Mouse (Mus musculus) embryo, embryonic 11 days (tissue): Measurements from ENCODE around the gene Nr3c2.

Source experiments
- DNase-seq: peaks from one replicate; pipeline ENCODE4 v3.0.0-alpha.2; 2015

Gene Nr3c2

DNA sequence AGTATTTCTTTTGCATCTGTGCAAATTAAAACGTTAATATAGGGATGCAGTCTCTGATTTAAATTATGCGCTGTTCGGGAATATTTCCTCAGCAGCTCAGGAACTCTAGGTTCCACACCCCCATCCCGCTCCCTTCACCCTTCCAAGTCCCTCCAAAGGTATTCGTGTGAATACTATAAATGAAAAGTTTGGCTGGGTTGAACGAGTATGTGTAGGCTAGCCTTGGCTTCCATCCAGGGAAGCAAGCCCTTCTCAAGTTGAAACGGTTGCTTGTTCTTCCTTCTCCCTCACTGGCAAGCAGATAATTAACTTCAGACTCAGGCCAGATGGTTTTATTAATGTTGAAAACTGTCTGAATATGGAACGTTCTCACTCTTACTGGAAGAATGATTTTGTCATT, 186.8 kb downstream of the Nr3c2 start:
- DNase-seq: no peak

DNA sequence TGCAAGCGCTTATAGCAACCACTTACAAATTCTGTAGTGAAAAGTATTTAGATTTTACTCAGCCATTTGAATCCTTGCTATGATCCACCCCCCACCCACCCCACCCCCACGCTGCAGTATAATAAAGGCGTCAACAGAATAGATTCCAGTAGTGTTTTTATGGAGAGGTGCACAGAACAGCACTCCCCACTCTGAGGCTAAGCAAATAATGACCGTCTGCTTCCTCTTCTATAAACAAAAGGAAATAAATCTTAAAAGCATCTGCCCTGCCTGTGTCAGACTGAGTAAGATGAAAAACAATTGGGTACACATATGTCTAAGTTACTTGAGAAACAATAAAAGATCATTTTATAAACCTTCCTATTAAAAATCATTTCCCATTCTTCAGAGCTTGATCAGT, 197.5 kb downstream of the Nr3c2 start:
- DNase-seq: no peak

DNA sequence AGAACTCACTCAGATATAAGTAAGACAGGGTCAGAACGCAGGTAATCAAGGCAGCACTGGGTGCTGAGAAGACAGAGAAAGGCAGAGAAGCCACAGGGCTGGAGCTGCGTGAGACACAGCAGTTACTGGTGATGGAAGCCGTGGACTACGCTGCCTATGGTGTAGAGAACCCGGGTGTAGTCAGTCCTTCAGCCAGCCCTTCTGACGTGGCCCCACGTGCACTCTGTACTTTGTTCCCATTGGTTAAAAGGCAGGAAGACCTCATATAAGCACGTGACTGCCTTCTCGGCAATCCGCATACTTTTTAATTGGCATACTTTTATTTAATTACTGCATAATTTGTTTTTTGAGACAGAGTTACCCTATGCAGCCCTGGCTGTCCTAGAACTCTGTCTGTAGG, 198.9 kb downstream of the Nr3c2 start:
- DNase-seq: no peak

DNA sequence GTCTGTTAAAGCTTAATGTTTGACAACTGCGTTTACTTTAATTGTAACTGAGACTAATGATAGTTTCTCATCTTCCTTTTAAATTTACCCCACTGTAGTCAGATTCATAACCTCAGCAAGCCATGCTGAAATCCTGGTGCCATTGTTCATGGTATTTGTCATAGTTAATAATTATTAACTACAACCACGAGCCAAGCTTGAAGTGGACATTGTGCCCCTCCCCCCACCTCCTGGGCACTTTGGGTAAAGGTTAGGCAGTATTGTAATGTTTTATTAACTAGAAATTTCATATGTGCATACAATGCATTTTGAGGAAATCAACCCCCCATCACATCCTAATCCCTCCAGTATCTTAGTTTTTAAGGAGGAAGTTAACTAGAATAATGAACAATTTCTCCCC, 201.1 kb downstream of the Nr3c2 start:
- DNase-seq: no peak

DNA sequence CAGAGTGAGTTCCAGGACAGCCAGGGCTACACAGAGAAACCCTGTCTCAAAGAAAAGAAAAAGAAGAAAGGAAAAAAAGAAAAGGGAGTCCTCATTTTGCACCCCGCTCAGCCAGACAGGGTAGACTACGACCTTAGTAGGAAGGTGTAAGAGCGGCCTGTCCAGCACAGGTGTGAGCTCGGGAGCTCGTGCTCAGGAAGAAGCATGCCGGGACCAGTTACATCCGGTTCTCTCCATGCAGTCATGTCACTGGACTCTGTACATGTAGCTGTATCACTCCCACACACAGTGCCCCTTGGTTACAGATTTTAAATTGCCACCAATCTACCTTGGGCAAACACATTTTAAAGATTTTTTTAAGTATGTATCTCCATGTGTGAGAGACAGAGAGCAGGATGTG, 203.6 kb downstream of the Nr3c2 start:
- no peak for DNase-seq

DNA sequence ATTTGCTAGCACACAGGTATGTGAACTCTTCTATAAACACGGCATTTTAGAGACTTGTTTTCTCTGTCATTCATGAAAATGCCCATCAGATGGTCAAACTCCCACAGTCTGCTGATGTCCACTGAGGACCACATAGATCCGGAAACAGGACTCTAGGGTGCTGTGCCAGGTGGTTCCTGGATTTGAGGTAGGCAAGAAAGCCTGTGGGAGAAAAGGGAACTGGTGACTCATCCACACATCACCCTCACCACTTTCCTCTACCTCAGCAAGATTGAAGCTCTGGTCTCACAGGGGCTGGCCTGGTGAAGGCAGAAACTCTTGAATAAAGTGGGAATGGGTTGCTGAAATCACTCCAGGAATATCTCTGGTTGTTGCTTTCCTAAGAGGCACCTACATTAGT, 213.5 kb downstream of the Nr3c2 start:
- no peak for DNase-seq

DNA sequence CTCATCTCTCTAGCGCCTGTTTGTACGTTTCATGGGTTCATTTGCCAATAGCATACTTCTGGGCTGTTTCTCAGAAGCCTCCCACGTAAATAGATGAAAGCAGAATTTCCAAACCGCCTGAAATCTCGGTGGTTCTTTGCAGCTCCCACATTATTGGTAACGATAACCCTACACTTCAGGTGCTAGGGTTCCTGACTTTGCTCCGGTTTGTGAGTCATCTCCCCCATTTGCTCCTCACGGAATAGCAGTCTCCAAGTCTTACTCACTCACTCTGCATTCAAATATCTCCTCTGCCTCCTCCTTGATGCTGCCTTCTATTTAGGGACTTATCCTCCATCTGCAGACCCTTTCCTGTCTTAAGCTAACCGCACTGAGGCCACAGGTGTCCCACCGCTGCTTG, 215.5 kb downstream of the Nr3c2 start:
- DNase-seq: no peak

DNA sequence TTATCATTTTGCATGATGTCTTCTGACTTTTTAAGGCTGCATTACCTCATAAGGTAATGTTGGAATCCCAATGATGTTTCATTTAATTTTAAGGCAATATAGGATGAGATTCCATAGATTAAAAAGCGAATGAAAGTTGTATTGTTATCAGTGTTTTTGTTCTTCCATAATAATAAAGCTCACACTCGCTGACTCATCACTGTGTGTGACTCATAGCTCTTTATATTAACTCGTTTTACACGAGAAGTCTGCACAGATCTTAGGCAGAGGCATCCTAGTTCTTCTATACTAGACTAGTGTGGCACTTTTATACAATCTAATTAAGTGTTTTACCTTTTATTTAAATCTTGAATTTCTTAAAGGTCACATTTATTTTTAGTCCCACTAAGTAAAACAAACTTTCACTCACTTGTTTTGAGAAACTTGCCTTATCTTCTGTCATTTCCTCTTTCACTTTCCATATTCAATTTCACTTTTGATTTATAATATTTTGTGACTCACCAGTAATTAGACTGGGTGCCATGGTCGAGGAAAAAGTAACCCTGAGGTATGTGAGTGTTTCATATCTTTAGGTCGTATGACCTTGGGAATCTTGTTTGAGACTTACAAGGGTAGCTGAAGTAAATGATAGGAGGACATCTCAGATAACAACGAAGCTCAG, 217.3 kb downstream of the Nr3c2 start:
- no peak for DNase-seq

DNA sequence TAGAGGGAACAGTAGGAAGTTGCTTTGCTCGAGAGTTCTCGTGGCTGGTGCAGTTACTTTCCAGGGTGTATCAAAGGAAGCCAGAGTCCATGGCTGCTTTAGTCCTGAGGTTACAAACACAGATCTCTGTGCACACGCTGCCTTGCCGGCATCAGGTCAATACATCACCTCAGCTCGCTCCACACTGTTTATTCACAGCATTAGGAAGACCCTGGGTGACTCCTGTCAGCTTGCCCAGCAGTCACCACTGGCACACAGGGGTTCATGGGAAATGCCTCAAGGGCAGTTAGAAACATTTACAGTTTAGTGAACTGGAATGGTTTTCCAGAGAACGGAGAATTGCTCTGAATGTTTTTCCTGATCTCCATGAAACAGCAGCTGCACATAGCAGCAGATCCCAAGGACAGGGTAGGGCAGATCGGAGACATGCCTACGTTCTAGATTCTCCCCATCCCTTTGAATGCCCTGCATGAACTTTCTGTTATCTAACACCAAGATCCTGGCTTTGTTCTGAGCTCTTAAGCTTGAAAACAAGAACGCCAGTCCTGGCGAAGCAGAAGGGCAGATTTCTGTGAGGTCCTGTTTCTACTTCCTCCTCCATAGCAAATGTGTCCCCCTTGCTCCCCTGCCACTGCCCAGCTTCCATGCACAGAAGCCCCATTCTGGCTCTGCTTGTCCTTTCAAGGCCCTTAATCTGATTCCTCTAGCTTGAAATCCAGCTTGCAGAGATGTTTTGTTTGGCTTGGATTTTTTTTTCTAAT, 221.7 kb downstream of the Nr3c2 start:
- no peak for DNase-seq

DNA sequence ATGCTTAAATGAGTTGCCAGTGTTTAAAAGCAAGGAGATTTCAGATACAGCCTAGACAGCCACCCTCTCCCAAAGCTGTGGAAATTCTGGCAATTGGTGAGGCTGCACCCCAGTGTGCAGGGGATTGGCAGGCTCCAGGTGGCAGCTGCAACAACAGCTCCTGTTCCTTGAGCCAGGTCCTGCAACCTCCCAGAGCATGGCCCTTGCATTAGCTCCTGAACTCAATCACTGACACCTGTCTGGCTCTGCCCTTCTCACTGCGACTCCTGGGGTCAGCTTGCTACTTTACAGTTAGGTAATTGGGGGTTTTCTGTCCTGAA, 222.3 kb downstream of the Nr3c2 start:
- DNase-seq: no peak

DNA sequence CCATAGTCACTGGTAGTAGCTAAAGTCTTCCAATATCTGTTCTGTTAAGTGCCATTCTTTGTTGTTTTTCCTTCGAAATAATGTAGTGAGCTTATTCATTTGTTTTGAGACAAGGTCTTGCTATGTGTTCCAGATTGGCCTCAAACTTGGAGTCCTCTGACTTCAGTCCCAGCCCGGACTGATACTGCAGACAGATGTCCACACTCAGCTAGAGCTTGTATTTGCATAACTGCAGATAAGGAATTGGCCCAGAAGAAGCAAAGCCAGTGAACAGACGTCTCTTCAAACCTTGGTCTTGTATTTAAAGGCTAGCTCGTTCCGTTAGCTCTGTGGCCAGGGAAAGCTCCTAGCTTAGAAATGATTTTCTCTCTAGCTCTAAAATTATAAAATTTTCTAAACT, 223.1 kb downstream of the Nr3c2 start:
- DNase-seq: no peak

DNA sequence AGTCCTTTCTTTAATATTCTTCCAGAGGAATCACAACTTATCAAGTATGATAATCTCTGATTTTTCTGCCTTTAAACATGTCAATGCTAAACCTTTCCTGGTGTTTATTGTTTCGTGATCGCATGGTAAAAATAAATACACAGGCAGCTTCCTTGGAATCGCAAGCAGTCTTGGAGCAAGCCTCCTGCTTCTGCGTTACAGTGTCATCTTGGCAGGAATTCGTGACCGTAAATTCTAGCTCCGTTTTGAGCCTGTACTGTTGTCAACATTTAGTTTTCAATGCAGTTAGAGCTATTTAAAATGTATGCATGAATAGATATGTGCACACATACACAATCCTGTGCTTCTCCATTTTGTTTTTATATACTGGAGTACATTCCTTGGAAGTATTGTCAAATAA, 226.5 kb downstream of the Nr3c2 start:
- no peak for DNase-seq

DNA sequence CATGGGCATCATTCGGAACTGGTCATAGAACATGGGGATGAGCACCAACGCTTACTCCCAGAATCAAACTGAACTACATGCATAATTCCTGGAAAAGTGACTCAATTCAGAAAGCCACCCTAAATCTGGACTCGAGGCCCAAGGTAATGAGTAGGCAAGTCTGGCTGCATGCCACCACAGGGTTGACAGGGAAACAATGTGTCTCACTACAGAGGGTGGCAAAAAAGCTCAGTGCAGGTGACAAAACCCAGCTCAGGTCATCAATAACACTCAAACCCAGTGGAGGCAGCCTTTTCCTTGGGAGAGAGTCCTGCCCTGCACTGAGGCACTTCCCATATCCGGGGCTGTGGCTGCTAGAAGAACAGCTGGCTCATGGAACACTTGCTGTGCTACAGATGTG, 228.8 kb downstream of the Nr3c2 start:
- no peak for DNase-seq

DNA sequence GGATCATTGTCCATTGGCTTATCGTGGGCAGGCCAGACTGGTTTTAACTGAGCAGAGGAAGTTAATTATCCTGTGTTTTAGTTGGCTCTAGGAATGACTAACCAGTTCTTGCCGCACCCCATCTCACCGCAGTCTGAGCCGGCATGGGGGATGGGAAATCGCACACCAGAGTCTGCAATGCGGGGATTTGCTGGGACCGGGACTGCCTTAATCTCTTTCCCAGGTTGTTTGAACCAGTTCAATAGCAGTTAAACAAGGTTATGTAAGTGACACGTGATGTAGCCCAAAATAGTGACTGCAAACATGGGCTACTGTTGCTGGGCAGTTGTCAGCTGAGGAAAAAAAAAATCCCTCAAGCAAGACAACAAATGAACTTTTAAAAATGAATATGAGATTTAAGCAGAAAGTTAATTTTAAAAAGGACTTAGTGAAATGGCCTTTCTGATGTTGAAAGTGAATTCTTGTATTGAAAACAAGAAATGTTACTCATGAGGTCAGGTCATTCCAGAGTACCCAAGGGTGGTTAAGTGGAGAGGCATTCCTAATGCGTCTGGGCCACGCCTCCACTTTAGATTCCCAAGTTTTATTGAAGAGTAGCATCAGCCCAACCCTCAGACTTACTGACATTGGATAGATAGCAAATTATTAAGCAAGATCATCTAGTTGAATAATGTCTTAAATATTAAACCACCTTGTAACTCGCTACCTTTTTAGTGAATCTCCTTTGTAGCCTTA, 233.8 kb downstream of the Nr3c2 start:
- peak; percentile 43 for DNase-seq

DNA sequence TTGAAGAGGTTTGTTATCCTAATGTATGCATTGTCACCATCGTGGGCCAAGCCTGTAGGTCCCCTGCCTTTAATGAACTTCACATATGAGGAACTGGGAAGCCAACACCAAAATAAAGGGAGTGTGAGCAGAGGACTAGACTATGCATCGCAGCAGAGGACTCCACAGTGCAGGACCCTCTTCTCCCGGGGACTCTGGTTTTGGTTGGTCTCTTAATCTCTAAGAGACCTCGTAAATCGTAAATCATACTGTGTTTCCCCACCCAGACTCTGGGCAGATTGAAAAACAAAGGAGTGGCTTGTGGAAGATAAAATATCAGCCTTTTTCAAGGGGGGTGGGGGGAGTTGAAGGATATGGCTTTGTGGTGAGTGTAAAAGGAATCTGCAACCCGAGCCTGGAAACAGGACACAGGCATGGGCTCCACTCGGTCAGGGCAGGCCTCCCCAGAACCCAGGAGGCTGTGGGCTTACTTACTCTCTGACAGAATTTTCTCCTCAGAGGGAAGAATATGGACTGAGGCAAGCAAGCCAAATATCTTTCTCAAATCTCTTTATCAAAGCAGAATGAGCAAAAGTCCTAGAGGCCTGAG, 234.6 kb downstream of the Nr3c2 start:
- DNase-seq: peak; percentile 17

DNA sequence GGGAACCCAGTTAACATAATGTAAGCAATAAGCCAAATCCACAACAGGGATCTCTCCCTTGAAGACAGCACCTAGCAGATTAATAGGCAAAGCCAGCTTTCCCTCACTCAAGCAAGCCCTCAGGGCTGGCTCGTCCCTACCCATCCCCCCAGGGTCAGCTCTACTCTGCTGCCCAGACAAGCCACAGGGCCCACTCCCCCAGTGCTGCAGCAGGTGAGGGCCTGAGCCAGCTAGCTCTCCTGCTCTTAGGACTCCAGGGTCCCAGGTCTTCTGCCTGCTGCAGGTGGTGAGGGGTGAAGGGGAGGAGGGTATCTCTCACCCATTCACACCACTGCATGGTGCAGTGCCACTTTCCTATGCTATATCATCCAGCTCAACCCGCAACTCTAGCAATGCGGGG, 246.0 kb downstream of the Nr3c2 start:
- DNase-seq: no peak

DNA sequence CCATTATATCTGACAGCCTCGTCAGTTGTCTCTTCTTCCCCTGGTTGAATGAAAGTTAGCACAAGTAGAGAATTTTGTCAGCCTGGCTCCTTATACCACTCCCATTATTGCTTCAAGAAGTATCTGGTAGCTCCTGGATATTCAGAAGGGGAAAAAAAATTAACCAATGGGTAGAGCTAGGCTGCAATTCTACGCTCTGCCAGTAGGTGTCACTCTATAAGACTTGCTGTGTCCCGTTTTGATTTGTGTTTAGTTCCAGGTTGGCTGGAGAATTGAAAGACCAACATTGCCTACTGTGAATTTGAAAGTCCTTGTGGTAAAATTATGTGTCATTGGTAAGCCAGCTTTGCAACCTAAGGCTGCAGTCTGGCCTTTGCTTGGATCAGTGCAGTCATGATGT, 255.3 kb downstream of the Nr3c2 start:
- peak; percentile 32 for DNase-seq

DNA sequence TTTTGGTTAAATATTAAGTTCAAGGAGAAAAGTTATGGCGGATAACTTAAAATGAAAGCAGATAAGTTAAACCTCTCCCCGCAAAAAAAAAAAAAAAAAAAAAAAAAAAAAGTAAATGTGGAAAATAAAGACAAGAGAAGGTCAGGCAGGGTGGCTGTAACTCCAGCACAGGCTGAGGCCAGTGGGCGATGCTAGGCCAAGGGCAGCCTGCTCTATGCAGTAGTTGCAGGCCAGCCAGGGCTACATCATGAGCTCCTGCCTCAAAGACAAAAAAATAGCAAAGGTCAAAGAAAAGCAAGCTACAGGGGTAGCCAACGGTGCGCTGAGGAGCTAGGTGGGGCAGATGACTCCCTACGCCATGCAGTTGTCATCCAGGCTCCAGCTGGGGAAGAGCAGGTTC, 270.1 kb downstream of the Nr3c2 start:
- DNase-seq: no peak

DNA sequence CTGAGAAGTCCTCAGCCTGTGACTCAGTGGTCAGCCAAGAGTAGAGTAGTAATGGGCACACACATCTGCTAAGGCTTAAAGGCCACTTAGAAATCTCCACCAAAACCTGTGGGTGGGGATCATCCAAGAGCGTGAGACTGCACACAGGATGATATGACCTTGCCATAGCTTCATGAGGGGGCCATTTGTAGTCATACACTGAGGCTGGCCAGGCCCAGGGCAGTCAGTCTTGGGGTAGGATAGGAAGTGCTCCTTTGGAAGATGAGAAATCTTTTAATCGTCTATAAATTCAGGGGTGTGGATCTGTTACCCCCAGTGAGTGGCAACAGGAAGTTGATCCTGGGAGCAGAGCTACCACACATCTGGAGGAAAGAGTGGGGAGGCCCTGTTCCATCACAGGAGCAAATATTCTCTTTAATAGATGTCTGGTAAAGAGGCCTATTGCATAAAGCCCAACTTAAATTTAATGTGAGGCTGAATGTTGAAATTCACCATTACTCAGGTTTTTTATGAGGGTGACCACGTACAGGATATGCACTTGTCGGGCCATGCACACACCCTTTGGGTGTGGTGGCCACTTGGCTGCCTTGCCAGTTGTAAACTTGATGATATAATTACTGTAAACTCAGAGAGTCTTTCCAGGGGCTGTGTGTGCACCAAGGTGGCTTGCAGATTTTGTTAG, 270.7 kb downstream of the Nr3c2 start:
- no peak for DNase-seq

DNA sequence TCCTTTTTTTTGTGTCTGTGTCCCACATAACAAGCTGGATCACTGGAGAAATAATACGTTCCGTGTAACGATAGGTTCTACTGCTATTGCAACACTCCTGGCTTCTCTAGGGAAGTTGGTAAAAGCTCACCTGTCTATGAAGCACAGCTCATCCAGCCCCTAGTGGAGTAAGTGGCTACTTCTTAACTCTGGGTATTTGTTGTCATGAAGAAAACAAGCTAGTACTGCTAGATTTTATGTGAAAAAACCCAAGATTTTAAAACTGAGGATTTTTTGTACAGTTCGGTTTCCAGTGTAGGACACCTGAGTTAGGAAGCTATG, 271.2 kb downstream of the Nr3c2 start:
- DNase-seq: no peak

DNA sequence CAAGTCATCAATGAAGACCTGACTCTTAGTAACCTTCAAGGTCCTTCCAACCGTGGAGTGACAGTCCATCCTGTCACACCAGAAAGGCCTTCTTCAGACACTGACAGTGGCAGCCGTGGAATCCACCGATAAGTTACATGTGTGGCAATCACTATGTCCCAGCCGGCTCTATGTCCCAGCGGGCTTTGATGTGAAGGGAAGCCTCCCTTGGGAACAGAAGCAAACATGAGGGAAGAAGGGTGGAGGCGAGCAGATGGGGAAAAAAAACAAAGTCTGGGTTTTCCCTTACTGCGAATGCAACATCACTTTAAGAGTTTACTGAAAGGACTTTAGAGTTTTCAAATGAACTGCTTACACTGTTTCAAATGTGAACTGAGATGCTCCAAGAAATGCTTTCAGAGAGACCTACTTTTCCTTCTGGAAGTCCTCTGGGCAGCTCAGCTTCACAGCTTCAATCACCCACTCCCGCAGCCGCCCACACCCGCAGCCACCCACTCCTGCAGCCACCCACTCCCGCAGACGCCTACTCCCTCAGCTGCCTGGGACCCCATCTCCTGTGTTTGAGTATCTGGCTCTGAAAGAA, 273.9 kb downstream of the Nr3c2 start:
- no peak for DNase-seq

DNA sequence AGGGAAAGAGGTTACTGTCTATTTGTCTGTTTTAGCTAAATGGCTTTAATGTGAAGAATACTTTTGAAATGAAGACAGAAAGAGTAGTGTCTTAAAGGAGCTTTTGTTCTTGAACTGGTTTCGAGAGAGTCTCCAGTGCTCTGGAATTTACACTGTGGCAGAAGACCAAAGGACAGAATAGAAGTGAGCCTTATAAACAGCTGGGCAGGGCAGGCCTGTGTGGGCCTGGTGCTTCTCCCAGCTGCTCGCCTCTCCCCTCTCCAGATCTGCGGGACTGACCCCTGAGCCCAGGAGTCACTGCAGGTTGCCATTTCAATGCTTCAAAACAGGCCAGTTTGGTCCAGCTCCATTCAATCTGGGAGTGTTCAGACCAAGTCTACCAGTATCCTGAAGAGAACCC, 274.5 kb downstream of the Nr3c2 start:
- DNase-seq: no peak

DNA sequence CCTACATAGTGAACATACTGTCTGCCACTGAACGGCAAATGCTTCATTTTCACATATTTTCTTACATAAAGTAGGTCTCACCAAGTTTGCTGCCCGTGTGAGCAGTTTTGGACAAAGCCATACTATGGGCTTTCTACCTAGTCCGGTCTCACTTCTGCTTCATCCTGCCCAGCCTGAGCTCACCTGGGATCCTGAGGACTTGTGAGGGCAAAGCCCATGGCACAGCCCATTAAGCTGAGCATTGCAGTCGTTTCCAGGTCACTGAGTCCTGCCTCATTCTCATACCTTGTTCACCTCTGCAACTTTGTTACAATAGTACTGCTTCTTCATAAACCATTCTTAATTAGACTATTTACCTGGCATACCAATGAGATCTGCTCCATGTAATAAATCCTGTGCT, 276.2 kb downstream of the Nr3c2 start:
- DNase-seq: no peak
